Mouse (Mus musculus): ENCODE measurements at regions not wholly inside any gene's neighbourhood (a gene's known extent, or its start where the extent isn't known, plus 50 kb on each side); places are given as distances from the start of the nearest gene placed in this dataset.

- WGBS = 88% methylated on average over 5 of the region's 5 CpGs
- Histone ChIP-seq H3K9me3 (no peaks in the 10 kb centered on the region), H3K4me3 (replicated peaks) (no peak overlapping the region), H3K4me1 (replicated peaks) (no peaks in the 10 kb centered on the region), H3K4me2 (replicated peaks) (no peak overlapping the region), H3K9ac (no peak overlapping the region), H3K36me3 (no peaks in the 10 kb centered on the region), H3K27ac (no peak overlapping the region), H3K27me3 (replicated peaks) (no peaks in the 10 kb centered on the region)
- no peak for ATAC-seq
Measured at GRCm38 (mm10) chr15:5414401-5414800, 170.4 kb upstream of the Ptger4 start.

- WGBS = 86% methylated on average over 3 of the region's 3 CpGs
- no peaks in the 10 kb centered on the region for H3K27me3 ChIP-seq (replicated peaks)
- ATAC-seq = no peak
Measured at GRCm38 (mm10) chr15:5416031-5416430, 172.0 kb upstream of the Ptger4 start.

GRCm38 (mm10) chr15:5426641-5427040, 182.7 kb upstream of the Ptger4 start:
- H3K9ac ChIP-seq = no peak overlapping the region
- no peaks in the 10 kb centered on the region for H3K4me1 ChIP-seq (replicated peaks)
- H3K4me2 ChIP-seq (replicated peaks) = no peak overlapping the region
- H3K9me3 ChIP-seq = no peaks in the 10 kb centered on the region
- WGBS = 85% methylated on average over 3 of the region's 3 CpGs
- H3K36me3 ChIP-seq = no peaks in the 10 kb centered on the region
- H3K4me3 ChIP-seq (replicated peaks) = no peak overlapping the region
- H3K27ac ChIP-seq = no peak overlapping the region
- H3K27me3 ChIP-seq (replicated peaks) = no peaks in the 10 kb centered on the region
- ATAC-seq = no peak

More at GRCm38 (mm10) chr15:5416031-5416430, 172.0 kb upstream of the Ptger4 start:
- Histone ChIP-seq H3K4me3 (replicated peaks) (no peak overlapping the region), H3K27ac (no peak overlapping the region), H3K4me2 (replicated peaks) (no peak overlapping the region), H3K9me3 (no peaks in the 10 kb centered on the region), H3K4me1 (replicated peaks) (no peaks in the 10 kb centered on the region), H3K36me3 (no peaks in the 10 kb centered on the region), H3K9ac (no peak overlapping the region)

- Histone ChIP-seq H3K27me3 (replicated peaks) (no peaks in the 10 kb centered on the region), H3K9ac (no peak overlapping the region), H3K4me1 (replicated peaks) (no peaks in the 10 kb centered on the region), H3K4me2 (replicated peaks) (no peak overlapping the region), H3K36me3 (no peaks in the 10 kb centered on the region), H3K4me3 (replicated peaks) (no peak overlapping the region), H3K27ac (no peak overlapping the region), H3K9me3 (no peaks in the 10 kb centered on the region)
- WGBS = 75% methylated on average over 7 of the region's 7 CpGs
- no peak for ATAC-seq
Measured at GRCm38 (mm10) chr15:5427319-5428048, 183.5 kb upstream of the Ptger4 start.

GRCm38 (mm10) chr15:5432018-5432417, 188.0 kb upstream of the Ptger4 start:
- Histone ChIP-seq H3K4me3 (replicated peaks) (no peak overlapping the region), H3K27ac (no peak overlapping the region), H3K9ac (no peak overlapping the region), H3K4me2 (replicated peaks) (no peak overlapping the region), H3K36me3 (no peaks in the 10 kb centered on the region), H3K4me1 (replicated peaks) (no peaks in the 10 kb centered on the region), H3K27me3 (replicated peaks) (no peaks in the 10 kb centered on the region), H3K9me3 (no peaks in the 10 kb centered on the region)
- no peak for ATAC-seq
- WGBS = 77% methylated on average over 2 of the region's 2 CpGs

GRCm38 (mm10) chr15:5437020-5437419, 193.0 kb upstream of the Ptger4 start:
- Histone ChIP-seq H3K4me3 (replicated peaks) (no peak overlapping the region), H3K4me2 (replicated peaks) (no peak overlapping the region), H3K27me3 (replicated peaks) (no peaks in the 10 kb centered on the region), H3K4me1 (replicated peaks) (no peaks in the 10 kb centered on the region), H3K36me3 (no peaks in the 10 kb centered on the region), H3K9ac (no peak overlapping the region), H3K9me3 (no peaks in the 10 kb centered on the region), H3K27ac (no peak overlapping the region)
- no peak for ATAC-seq
- WGBS = 70% methylated on average over 1 of the region's 1 CpGs

GRCm38 (mm10) chr15:5446040-5446755, 202.2 kb upstream of the Ptger4 start:
- H3K36me3 ChIP-seq = no peaks in the 10 kb centered on the region
- no peak for ATAC-seq
- no peak overlapping the region for H3K27ac ChIP-seq
- no peaks in the 10 kb centered on the region for H3K4me1 ChIP-seq (replicated peaks)
- no peak overlapping the region for H3K4me2 ChIP-seq (replicated peaks)
- 68% methylated on average over 9 of the region's 9 CpGs for WGBS
- no peaks in the 10 kb centered on the region for H3K27me3 ChIP-seq (replicated peaks)
- H3K9ac ChIP-seq = no peak overlapping the region
- no peaks in the 10 kb centered on the region for H3K9me3 ChIP-seq
- H3K4me3 ChIP-seq (replicated peaks) = no peak overlapping the region

- Histone ChIP-seq H3K27me3 (replicated peaks) (no peaks in the 10 kb centered on the region), H3K27ac (no peak overlapping the region), H3K9ac (no peak overlapping the region), H3K9me3 (no peaks in the 10 kb centered on the region), H3K4me1 (replicated peaks) (no peaks in the 10 kb centered on the region), H3K4me2 (replicated peaks) (no peak overlapping the region), H3K36me3 (no peaks in the 10 kb centered on the region), H3K4me3 (replicated peaks) (no peak overlapping the region)
- no peak for ATAC-seq
- 70% methylated on average over 4 of the region's 4 CpGs for WGBS
Measured at GRCm38 (mm10) chr15:5446756-5447314, 202.8 kb upstream of the Ptger4 start.

- H3K27me3 ChIP-seq (replicated peaks) = no peaks in the 10 kb centered on the region
Measured at GRCm38 (mm10) chr15:5447707-5448496, 203.9 kb upstream of the Ptger4 start.

GRCm38 (mm10) chr15:5459083-5459482, 215.1 kb upstream of the Ptger4 start:
- Histone ChIP-seq H3K9ac (no peak overlapping the region), H3K27ac (no peak overlapping the region), H3K4me2 (replicated peaks) (no peak overlapping the region), H3K36me3 (no peaks in the 10 kb centered on the region), H3K9me3 (no peaks in the 10 kb centered on the region), H3K4me3 (replicated peaks) (no peak overlapping the region), H3K27me3 (replicated peaks) (no peaks in the 10 kb centered on the region), H3K4me1 (replicated peaks) (no peaks in the 10 kb centered on the region)
- ATAC-seq = no peak
- 87% methylated on average over 3 of the region's 3 CpGs for WGBS

More at GRCm38 (mm10) chr15:5447707-5448496, 203.9 kb upstream of the Ptger4 start:
- Histone ChIP-seq H3K27ac (no peak overlapping the region), H3K9me3 (no peaks in the 10 kb centered on the region), H3K9ac (no peak overlapping the region), H3K4me2 (replicated peaks) (no peak overlapping the region), H3K4me1 (replicated peaks) (no peaks in the 10 kb centered on the region), H3K36me3 (no peaks in the 10 kb centered on the region), H3K4me3 (replicated peaks) (no peak overlapping the region)
- no peak for ATAC-seq
- WGBS = 86% methylated on average over 2 of the region's 2 CpGs

- Histone ChIP-seq H3K36me3 (no peaks in the 10 kb centered on the region), H3K4me2 (replicated peaks) (no peak overlapping the region), H3K27me3 (replicated peaks) (no peaks in the 10 kb centered on the region), H3K9ac (no peak overlapping the region), H3K27ac (no peak overlapping the region), H3K4me1 (replicated peaks) (no peaks in the 10 kb centered on the region), H3K9me3 (no peaks in the 10 kb centered on the region), H3K4me3 (replicated peaks) (no peak overlapping the region)
- WGBS = 82% methylated on average over 4 of the region's 4 CpGs
- ATAC-seq = no peak
Measured at GRCm38 (mm10) chr15:5459580-5459979, 215.6 kb upstream of the Ptger4 start.

- Histone ChIP-seq H3K36me3 (no peaks in the 10 kb centered on the region), H3K4me1 (replicated peaks) (no peaks in the 10 kb centered on the region), H3K4me3 (replicated peaks) (no peak overlapping the region), H3K9me3 (no peaks in the 10 kb centered on the region), H3K27me3 (replicated peaks) (no peaks in the 10 kb centered on the region), H3K4me2 (replicated peaks) (no peak overlapping the region), H3K9ac (no peak overlapping the region), H3K27ac (no peak overlapping the region)
- no peak for ATAC-seq
- 82% methylated on average over 3 of the region's 3 CpGs for WGBS
Measured at GRCm38 (mm10) chr15:5462651-5463050, 218.7 kb upstream of the Ptger4 start.

Measured in intestine, embryonic 15.5 days (tissue).